Mouse (Mus musculus) stomach, postnatal 0 days (tissue): ENCODE results near the gene Raver1. TPM values are rescaled to one million over a fixed set of nuclear protein-coding genes. Genes with fewer than 3 reads are reported as not detected.

Source experiments
- ATAC-seq: fragments of 200-750 bp; cut with Nextera tagmentation; 2 replicates; pipeline ENCODE4 v1.8.0; 2017; ENCODE audit not compliant: low FRiP score, low TSS enrichment
- DNase-seq: peaks from one replicate; pipeline ENCODE4 v3.0.0-alpha.2; 2016; ENCODE audit warnings: low spot score
- H3K27ac ChIP-seq: fragments of 300-500 bp; sonication (generic); replicated peaks from 2 replicates; pipeline ENCODE4 v1.5.1; 2014; ENCODE audit warnings: mild to moderate bottlenecking, control low read depth
- H3K27me3 ChIP-seq: fragments of 300-500 bp; sonication (generic); 2 replicates; pipeline ENCODE4 v1.6.1; 2014; ENCODE audit warnings: low read length; ENCODE audit not compliant: control insufficient read depth, insufficient read depth
- H3K36me3 ChIP-seq: fragments of 300-500 bp; sonication (generic); 2 replicates; pipeline ENCODE4 v1.6.1; 2014; ENCODE audit warnings: low read length, mixed read lengths; ENCODE audit not compliant: control insufficient read depth, insufficient read depth
- H3K4me1 ChIP-seq: fragments of 300-500 bp; sonication (generic); replicated peaks from 2 replicates; pipeline ENCODE4 v1.6.1; 2014; ENCODE audit warnings: antibody characterized with exemption; ENCODE audit not compliant: control insufficient read depth, insufficient read depth
- H3K4me2 ChIP-seq: fragments of 300-500 bp; sonication (generic); replicated peaks from 2 replicates; pipeline ENCODE4 v1.6.1; 2014; ENCODE audit warnings: low read depth, mild to moderate bottlenecking, control low read depth, moderate library complexity
- H3K4me3 ChIP-seq: fragments of 300-500 bp; sonication (generic); 2 replicates; pipeline ENCODE4 v1.5.1; 2014; ENCODE audit warnings: low read depth, low read length, control low read depth
- H3K9ac ChIP-seq: fragments of 300-500 bp; sonication (generic); 2 replicates; pipeline ENCODE4 v1.6.1; 2014; ENCODE audit warnings: mild to moderate bottlenecking, low read length, control low read depth, mixed read lengths
- H3K9me3 ChIP-seq: fragments of 300-500 bp; sonication (generic); 2 replicates; pipeline ENCODE4 v1.6.1; 2016; ENCODE audit warnings: low read length; ENCODE audit not compliant: control insufficient read depth
- CTCF ChIP-seq: IDR thresholded peaks from 2 replicates; pipeline ENCODE4 v1.5.1; 2016; ENCODE audit warnings: antibody characterized with exemption, low read depth, mild to moderate bottlenecking, moderate library complexity
- EP300 ChIP-seq: optimal IDR thresholded peaks from 2 replicates; pipeline ENCODE3; 2016; ENCODE audit warnings: antibody characterized with exemption
- WGBS: fragments of 180-500 bp; shearing (Covaris S2); extraction: QIAGEN DNeasy Blood & Tissue Kit; methylation state at CpG from one replicate; pipeline ENCODE4 v1.1.7; 2014; 5-methylcytosine and 5-hydroxymethylcytosine counted together
- polyA plus RNA-seq: library from polyadenylated mRNA; unstranded; fragments of >200 nt; fragmentation: Nextera tagmentation; extraction: Ambion mirVana; gene quantifications from 2 replicates; pipeline ENCODE4 v1.2.1, GENCODE M21; 2015

Raver1 gene
- polyA plus RNA-seq, 1 experiment from 2014 or later, result 15.0 TPM

DNA sequence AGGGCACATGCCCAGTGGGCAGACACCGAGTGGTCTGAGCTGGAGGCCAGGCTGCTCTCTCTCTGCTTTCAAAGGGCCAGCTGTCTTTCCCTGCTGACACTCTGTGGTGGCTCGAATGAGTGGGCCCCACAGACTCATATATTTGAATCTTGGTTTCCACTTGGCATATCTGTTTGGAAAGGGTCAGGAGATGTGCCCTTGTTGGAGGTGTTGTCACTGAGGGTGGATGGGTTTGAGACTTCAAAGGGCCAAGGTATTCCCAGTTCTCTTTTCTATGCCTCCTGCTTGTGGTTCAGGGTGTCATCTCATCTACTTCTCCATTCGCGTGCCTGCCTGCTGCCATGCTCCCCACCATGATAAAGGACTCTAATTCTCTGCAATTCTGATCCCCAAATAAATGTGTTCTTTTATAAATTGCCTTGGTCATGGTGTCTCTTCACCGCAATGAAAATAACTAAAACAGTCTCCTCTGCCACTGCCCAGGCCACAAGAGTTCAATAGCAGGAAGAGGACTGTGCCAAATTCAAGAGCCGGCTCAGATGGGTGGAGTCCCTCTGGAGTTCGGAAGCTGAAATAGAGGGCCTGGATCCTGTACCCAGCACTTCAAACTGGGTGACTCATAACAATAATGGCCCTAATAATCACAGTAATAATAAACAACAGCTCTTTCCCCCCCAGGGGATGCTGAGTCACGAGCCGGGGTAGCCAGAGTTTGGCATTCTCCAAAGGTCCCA lies 43.0 kb upstream of the Raver1 start:
- Histone ChIP-seq H3K9me3 (no peaks in the 10 kb centered on the region), H3K9ac (no peak overlapping the region), H3K27me3 (no peaks in the 10 kb centered on the region), H3K27ac (0 out of 2 replicates have a peak overlapping the region, but pooled peaks have one; percentile 13), H3K4me3 (no peak overlapping the region), H3K4me1 (no peaks in the 10 kb centered on the region), H3K4me2 (no peak overlapping the region), H3K36me3 (peaks cover 10% of the 10 kb centered on the region)
- DNase-seq (no peak), ATAC-seq (no peak)
- WGBS, result 51% methylated on average over 9 of the region's 9 CpGs
- TF ChIP-seq CTCF, result no peak
- TF ChIP-seq EP300, result no peak

DNA sequence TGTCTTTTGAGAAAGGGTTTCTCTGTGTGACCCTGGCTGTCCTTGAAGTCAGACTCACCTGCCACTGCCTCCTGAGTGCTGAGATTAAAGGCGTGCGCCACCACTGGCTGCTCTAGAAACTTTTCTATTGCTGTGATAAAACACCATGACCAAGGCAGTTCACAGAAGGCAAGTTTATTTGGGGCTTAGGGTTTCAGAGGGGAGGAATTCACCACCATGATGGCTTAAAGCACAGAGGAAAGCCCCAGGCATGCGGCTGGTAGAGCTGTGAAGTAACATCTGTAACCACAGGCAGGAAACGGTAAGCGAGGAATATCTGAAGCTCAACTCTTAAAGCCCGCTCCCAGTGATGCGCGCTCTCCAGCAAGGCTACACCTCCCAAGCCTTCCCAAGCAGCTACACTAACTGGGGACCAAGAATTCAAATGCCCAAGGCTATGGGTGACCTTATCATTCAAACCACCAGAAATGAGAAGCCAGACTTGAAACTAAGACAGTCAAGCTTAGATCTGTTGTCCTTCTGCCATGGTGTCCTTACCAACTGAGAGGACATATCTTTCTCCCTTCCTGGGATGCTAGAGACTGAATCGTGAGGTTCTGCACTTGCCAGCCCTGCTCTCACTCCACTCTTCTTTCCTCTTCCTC lies 41.4 kb upstream of the Raver1 start:
- WGBS, result 70% methylated on average over 9 of the region's 9 CpGs
- no peak for DNase-seq
- no peak overlapping the region for H3K4me3 ChIP-seq
- no peaks in the 10 kb centered on the region for H3K9me3 ChIP-seq
- no peak overlapping the region for H3K27ac ChIP-seq
- no peaks in the 10 kb centered on the region for H3K4me1 ChIP-seq
- H3K36me3 ChIP-seq, result peaks cover 1% of the 10 kb centered on the region
- TF ChIP-seq EP300 (no peak), CTCF (peak; percentile 23; the same call in 1 of the 2 replicates)
- no peak overlapping the region for H3K4me2 ChIP-seq
- ATAC-seq, result no peak
- no peak overlapping the region for H3K9ac ChIP-seq
- no peaks in the 10 kb centered on the region for H3K27me3 ChIP-seq

DNA sequence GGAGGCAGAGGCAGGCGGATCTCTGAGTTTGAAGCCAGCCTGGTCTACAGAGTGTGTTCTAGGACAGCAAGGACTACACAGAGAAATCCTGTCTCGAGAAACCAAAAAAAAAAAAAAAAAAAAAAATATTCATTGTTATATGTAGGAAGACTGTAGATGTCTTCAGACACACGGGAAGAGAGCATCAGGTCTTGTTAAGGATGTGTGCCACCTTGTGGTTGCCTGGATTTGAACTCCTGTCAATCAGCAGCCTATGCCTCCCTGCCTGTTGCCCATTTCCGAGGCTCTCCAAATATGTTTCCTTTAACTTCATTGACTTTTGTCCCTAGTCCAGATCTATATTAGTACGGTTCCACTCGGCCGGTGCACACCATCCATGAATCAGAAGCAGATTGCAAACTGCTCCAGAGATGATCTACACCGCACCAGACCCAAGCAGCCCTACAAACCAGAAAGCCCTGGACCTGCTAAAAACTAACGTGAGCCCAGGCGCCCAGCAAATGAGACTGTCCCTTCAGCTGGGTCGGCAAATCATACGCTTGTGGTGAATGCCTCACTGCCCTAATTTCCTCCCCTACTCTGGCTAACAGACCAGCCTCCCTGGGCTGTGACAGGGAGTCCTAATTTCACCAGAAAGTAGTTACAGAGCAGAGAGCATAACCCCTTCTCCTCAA lies 40.4 kb upstream of the Raver1 start:
- no peak for ATAC-seq
- Histone ChIP-seq H3K4me3 (no peak overlapping the region), H3K9ac (no peak overlapping the region), H3K9me3 (no peaks in the 10 kb centered on the region), H3K4me2 (no peak overlapping the region), H3K36me3 (no peaks in the 10 kb centered on the region), H3K27ac (no peak overlapping the region), H3K27me3 (no peaks in the 10 kb centered on the region), H3K4me1 (no peaks in the 10 kb centered on the region)
- no peak for DNase-seq
- TF ChIP-seq EP300 (no peak), CTCF (peak; percentile 60)
- 70% methylated on average over 12 of the region's 12 CpGs for WGBS

DNA sequence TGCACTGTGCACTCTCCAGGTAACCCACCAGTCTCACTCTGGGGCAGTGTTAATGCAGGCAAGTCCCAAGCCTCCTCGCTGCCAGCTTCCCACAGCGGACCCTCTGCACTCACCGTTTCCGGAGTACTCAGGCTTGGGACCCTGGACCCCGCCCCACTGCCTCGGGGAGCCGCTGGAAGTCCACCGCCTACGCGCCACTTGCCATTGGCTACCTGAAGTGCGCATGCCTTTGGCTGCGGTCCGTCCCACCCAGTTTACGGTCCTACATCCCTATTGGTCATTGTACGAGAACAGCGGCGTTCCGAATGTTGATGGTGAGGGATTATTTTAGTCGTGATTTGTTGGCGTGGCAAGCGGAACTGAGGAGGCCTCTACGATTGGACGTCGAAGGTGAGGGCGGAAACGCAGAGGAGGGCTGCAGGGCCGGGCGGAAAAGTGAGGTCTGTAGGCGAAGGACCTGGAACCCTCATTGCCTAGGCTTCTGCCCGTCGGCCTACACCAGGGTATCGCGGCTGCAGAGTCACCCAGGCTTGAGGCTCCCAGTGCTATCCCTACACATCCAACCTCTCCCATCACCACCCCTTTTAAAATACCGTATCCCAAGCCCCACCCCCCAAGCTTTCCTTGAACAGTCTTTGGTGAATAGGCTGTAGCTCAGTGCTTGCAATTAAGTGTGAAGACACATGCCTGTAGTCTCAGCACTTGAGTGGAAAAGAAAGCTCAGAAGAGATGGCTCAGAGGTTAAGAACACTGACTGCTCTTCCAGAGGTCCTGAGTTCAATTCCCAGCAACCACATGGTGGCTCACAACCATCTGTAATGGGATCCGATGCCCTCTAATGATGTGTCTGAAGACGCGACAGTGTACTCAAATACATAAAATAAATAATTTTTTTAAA lies 39.5 kb upstream of the Raver1 start, which contains the start of gene Tyk2:
Gene Tyk2 (minus strand): TSS at position 185 of the 898 bp plus-strand sequence.
- Histone ChIP-seq H3K4me3 (peak within 1 kb of the TSS; percentile 65), H3K4me2 (peak within 1 kb of the TSS; percentile 69), H3K9ac (peak within 1 kb of the TSS; percentile 71), H3K4me1 (no peaks in the 10 kb centered on the region), H3K9me3 (no peaks in the 10 kb centered on the region), H3K27ac (0 out of 2 replicates have a peak within 1 kb of the TSS, but pooled peaks have one; percentile 41), H3K36me3 (0 out of 2 replicates have a peak, but pooled peaks cover 2% of the 10 kb centered on the region), H3K27me3 (no peaks in the 10 kb centered on the region)
- 5% methylated on average over 37 of the region's 37 CpGs for WGBS
- TF ChIP-seq CTCF, result no peak
- DNase-seq (peak; percentile 92), ATAC-seq (peak; percentile 95)

DNA sequence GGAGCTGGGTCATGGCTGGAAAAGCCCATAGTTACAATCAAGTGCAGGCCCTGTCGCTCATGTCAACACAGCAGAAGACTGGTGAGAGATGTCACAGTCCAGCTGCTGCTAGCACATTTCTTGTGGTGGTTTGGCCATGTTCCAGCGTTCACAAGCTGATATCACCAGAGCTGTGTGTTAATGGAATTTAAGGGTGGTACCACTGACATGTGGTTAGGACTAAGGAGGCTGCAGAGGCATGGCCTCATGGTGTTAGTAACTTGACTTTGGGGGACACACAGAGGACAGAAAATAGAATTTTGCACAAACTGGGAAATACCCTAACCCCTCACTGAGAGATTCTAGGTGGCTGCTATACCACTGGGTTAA lies 34.4 kb upstream of the Raver1 start:
- no peak overlapping the region for H3K4me2 ChIP-seq
- ATAC-seq (no peak), DNase-seq (no peak)
- WGBS, result 59% methylated on average over 2 of the region's 2 CpGs
- H3K27ac ChIP-seq, result no peak overlapping the region
- H3K4me3 ChIP-seq, result no peak overlapping the region
- H3K4me1 ChIP-seq, result no peaks in the 10 kb centered on the region
- no peak for TF ChIP-seq EP300
- no peak for TF ChIP-seq CTCF
- H3K9ac ChIP-seq, result no peak overlapping the region
- H3K9me3 ChIP-seq, result no peaks in the 10 kb centered on the region
- peaks cover 6% of the 10 kb centered on the region; the same call in 1 of the 2 replicates for H3K36me3 ChIP-seq
- no peaks in the 10 kb centered on the region for H3K27me3 ChIP-seq
